Mouse (Mus musculus) granulocyte monocyte progenitor cell, adult 5-6 weeks (primary cell): ENCODE data around the gene R3hdm1. TPM values are rescaled to one million over a fixed set of nuclear protein-coding genes. Genes with fewer than 3 reads are reported as not detected.

Experiments
- ATAC-seq: replicated peaks from 2 replicates; pipeline ENCODE4 v1.8.0; 2016; ENCODE audit warnings: mild to moderate bottlenecking, moderate TSS enrichment, inconsistent platforms; ENCODE audit not compliant: poor library complexity, severe bottlenecking
- total RNA-seq, 2 experiments: library from RNA; stranded (forward) in 1 of 2; stranded (reverse) in 1 of 2; fragments of 200-712, 200-1000 nt in 1 of 2; fragments of >200 nt in 1 of 2; fragmentation: Nextera tagmentation in 1 of 2; gene quantifications; 2 replicates each; pipeline ENCODE4 v1.2.3; 2014 to 2017

The R3hdm1 gene
- total RNA-seq (2014; fragmentation: Nextera tagmentation) (163 and 173 TPM in 2 replicates), total RNA-seq (2017) (42.9 and 58.8 TPM in 2 replicates)

DNA sequence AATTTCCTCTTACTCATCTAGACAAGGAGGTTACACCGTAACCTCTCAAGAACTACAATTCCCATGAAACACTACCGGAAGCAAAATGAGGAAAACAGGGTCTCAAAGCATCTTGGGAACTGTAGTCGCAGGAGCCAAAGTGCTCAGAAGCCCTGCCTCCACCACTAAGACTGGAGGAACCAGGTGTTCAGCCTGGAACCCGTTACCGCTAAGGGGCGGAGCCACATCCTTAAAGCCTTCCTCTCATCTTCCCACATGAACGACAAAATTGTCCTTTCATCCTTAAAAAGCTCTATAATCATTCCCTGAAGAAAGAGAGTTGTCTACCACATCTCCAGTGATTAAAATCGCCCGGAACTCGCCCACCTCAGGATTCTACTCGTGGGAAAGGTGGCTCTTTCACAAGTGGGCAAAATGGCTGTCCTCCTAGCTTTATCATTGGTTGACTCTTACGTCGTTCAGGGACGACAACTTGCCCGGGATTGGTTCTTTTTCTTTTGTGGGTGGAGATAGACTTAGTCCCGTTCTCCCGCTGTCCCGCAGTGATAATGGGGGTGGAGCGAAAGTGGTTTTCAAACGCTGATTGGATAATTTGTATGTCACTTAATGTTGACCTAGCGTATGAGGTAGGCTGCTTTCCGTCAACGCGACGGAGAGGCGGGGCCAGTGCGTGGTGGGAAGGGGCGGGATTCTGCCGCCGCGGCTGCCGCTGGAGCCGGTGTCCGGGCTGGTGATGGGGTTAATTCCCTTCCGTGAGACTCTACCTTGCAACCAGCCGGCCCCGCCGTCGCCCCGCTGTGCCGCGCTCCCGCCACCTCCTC, at the start of gene R3hdm1, which contains the start of gene Zranb3:
R3hdm1 (plus strand) TSS at position 661 of the 821 bp plus-strand sequence.
Zranb3 (minus strand) TSS at position 407 of the 821 bp plus-strand sequence.
- ATAC-seq = peak; percentile 86

GRCm38 (mm10) chr1:128057269-128057668, 45.8 kb upstream of the R3hdm1 start:
- peak; percentile 35 for ATAC-seq

DNA sequence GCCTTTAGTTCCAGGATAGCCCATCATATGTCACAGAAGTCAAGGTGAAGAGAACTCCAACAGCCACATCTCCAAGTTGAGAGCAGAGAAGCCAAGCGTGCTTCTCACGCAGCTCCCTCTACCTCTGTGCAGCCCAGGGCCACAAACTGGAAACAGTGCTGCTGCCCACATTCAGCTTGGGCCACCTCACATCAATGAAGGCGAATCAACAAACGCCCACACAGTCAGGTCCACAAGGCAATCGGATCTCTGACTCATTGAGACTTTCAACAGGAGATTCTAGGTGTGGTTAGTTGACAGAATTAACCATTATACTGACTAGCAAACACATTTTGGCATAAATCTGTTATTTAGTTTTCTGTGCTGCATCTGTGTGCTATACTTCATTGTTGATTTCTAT, 44.5 kb upstream of the R3hdm1 start:
- no peak for ATAC-seq

GRCm38 (mm10) chr1:128060655-128061344, 42.3 kb upstream of the R3hdm1 start:
- ATAC-seq = no peak

GRCm38 (mm10) chr1:128061401-128061800, 41.7 kb upstream of the R3hdm1 start:
- no peak for ATAC-seq

DNA sequence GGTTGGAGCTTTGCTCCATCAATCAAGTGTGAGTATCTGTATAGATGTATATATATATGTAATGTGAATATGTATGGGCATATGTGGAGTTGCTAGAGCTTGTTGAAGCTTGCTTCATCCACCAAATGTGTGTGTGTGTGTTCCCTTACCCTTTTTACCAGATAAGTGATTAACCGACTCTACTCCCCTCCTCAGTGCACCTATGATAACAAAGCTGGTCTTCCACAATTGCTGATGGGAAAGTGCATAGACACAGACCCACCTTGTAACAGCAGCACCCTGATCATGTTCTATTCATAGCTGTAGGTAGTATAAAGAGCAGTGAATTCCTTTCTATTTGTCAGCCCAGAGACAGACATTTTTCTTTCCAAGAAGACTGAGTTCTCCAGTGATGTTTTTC, 40.9 kb upstream of the R3hdm1 start:
- no peak for ATAC-seq

DNA sequence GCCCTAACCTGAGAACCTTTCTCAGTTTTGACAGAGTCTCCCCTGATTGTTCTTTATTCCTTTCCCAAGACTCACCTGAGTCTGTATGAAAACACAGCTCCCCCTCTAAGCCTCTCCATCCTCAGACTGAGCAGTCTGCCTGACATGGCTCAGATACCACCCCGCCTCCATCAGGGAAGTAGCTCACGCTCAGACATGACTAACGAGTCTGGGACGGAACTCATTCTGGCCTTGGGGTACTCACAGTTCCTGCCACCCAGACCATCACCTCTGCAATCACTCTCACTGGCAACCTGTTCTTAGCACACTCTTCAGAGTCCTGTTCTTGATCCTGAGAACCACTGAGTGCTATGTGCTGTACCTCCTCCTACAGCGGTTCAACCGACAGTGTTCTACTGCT, 38.4 kb upstream of the R3hdm1 start:
- ATAC-seq = no peak

GRCm38 (mm10) chr1:128068945-128069397, 34.1 kb upstream of the R3hdm1 start:
- no peak for ATAC-seq

DNA sequence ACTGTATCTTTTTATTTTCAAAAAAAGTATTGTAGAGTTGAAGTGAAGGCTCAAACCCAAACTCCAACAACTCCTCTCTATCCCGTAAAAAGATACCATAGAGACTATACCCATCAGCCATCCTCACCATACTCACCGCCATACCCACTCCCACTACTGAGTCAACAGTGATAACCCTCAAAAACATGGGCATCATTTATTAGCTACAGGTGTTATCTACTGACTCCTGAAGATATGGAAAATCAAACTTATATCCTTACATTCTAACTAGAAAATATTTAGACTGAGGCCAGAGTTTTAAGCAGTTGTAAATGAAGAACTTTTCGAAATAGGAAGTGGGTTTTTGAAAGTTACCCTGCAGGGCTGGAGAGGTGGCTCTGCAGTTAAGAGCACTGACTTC, 33.1 kb upstream of the R3hdm1 start:
- no peak for ATAC-seq

- ATAC-seq = no peak
Measured at GRCm38 (mm10) chr1:128073051-128073450, 30.1 kb upstream of the R3hdm1 start.

DNA sequence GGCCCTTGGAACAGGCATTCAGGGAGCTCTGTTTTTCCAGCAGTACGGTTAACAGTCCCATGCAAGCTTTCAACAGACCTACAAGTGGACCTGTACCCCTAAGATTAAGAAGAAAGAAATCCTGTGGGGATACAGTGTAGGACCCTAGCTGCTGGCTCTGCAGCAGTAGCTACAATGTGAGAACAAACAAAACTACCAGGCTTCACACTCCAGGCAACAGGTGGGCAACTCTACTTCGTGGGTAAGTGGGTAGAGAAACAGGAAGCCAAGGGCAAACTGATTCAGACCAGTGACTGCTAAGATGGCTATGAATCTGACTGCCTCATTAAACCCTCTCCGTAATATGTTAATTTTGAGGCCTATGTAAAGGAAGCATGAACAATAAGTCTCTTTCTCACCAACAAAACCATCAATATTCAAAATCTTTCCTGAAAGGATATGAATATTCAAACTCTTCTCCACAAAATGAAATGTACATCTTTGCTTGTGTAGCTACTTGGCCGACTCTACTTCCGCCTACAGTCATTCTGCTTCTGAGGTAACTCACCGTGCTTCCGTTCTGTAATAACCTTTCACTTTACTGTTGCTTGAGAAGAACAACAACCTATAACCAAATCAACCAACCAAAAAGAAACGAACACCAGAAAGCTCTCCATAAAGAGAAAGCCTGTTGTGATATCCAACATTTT, 26.2 kb upstream of the R3hdm1 start:
- no peak for ATAC-seq

DNA sequence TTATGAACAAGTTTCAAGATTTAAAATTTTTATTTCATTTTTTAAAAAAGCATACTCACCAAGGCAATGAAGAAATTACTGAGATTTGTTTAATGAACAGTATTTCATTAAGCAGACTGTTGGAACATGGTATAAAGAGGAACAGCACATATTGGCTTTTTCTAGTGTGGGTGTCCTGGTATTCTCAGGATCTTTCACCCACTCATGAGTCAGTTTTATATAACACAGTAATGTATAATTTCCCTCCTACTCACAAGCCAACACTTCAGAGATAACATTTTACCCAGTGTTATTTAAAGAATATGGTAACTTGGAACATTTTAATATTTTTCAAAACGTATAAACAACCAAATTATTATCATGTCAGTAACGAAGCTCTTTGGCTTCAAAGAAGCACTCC, 25.3 kb upstream of the R3hdm1 start:
- ATAC-seq = no peak

DNA sequence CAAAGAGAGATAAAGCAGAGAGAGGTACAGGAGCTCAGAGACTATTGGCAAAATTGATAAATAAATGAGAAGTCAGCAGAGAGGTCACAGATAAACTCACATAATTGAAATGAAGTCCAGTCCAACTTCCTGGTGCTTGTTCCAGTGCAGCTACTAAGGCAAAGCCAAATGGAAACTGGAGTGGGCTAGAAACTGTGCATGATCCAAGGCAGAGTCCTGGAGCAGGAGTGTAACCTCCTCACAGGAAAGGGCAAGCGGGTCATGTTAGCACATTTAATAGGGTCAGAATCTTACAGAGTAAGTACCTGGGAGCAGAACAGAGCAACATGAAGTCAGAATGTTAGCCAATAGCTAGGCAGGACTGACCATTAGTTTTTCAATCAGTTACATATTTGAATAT, 24.5 kb upstream of the R3hdm1 start:
- ATAC-seq = no peak

DNA sequence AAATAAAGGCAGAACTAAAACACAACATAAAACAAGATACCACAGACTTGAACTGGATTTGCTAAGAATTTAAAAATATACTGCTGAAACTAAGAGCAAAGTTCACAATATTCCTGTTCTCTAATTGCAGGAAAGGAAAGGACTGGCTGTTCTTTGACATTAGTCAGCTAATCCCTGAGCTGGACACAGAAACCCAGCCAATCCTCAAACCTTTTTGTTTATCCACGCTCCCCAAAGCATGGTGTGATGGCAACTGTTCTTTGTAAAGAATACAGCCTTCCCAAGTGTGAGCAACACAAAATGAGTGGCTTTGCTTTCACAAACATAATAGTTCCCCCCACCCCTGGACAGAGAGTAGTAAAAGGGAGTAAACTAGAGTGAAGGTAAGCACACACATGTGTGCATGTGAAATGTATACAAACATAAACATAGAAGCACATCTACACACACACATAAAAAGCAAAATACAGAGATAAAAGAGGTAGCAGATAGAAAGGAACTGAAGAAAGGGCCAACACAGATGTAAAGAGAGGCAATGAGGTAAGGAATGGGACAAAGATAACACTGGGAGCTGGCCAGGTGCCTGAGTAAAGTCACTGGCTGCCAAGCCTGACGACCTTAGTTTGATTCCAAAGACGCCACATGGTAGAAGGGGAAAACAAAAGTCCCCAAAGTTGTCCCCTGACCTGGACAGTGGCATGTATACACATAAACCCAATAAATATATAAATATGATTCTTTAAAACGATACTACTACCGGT, 22.0 kb upstream of the R3hdm1 start:
- no peak for ATAC-seq

DNA sequence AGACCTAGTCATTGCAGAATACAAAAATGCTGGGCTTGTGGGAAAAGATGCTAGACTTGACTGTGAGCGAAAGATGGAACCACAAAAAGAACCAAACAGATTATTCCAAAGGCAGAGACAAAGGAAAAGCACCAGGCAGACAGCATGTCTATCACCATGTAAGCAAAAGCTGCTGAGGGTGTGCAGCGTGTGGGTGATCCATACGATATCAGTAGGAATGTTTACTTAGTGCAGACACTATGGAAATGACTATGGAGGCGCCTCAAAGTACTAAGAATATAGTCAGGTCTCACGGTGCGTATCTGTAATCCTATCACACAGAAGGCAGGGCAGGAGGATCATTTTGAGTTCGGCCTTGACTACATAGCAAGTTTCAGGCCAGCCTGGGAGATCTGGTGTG, 21.2 kb upstream of the R3hdm1 start:
- ATAC-seq = no peak

GRCm38 (mm10) chr1:128082800-128083199, 20.3 kb upstream of the R3hdm1 start:
- no peak for ATAC-seq

DNA sequence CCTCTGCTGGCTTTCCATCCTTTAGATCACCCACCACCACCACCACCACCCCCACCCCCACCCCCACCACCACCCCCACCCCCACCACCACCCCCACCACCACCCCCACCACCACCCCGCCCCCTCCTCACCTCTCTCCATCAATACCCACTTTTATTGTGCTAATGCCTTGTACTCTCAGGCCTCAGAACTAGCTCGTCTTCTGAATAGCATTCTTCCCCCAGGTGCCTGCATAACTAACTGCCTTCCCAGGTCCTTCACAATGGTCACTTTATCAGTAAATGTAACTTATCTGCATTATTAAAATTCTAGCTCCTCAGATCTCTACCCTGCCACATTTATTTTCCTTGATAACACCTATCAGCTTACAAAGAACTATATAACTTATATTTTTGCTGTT, 8.4 kb upstream of the R3hdm1 start:
- ATAC-seq = no peak

- ATAC-seq = no peak
Measured at GRCm38 (mm10) chr1:128098309-128098708, 4.8 kb upstream of the R3hdm1 start.

DNA sequence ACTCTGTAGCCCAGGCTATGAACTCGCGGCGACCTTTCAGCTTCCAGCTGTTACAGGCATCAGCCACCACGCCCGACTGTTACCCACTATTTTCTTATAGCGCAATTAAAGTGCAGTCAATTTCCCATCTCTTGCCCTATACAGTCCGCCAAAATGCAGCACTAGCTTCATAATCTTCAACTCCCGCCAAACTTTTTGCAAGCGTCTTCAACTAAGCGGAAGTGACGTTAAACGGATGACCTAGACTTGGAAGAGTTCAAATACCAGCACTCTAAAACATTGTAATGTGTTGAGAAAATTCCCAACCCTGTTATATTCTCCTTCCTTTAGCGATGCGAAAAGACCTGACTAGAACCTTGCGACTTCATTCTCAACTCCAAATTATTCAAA, 855 bp upstream of the R3hdm1 start:
- ATAC-seq = peak; percentile 28

- peak; percentile 33 for ATAC-seq
Measured at GRCm38 (mm10) chr1:128103520-128104088, 503 bp downstream of the R3hdm1 start.
